8 mouse cellular contexts compared by ENCODE assay signal in the genomic region with DNA sequence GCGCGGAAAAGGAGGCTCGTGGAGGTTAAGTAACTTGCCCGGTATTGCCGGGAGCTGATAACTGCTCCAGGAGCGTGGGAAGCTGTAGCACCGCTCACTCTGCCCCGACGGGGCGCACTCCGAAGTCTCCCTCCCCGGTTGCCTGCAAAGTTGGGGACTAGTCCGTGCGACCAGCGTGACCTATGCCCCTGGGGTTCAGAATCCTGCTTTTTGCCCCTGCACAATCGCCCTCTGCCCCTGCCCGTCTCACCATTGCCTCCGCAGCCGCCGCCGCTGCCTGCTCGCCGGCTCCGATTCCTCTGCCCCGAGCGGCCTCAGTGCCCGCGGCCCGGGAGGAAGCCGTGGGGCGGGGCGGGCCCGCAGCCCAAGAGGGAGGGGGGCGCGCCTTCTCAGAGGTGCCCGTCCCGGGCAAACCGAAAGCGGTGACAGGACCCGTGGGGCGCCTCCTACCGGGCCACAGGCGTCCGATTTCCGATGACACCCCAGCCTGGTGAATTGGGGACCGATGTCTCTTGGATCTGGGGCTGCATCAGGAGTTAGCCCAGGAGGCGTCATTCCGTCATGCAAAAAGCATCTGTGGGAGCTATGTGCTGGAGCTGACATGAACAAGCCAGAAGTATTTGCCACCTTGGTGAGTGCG. TPM values are rescaled to one million over a fixed set of nuclear protein-coding genes. Genes with fewer than 3 reads are reported as not detected.
DNase-seq lines count a peak whose midpoint lies in the region; ATAC-seq and TF ChIP-seq lines count a peak whose summit lies in the region.

A gene (minus strand): TSS at position 338 of the 640 bp plus-strand sequence.

- H3K4me3 ChIP-seq in CH12.LX (replicated peaks in 1 of 3; ENCODE audit: low read depth in 2 of 3, low read length in 2 of 3, poor library complexity in 1 of 3), result peak within 1 kb of the TSS; percentile 54 to 68 (median 67)
- H3K4me3 ChIP-seq in erythroblast, embryonic 14.5 days (replicated peaks), result peak within 1 kb of the TSS; percentile 95
- peak within 1 kb of the TSS; percentile 72 for H3K4me3 ChIP-seq in heart, embryonic 15.5 days

- H3K36me3 ChIP-seq in CH12.LX (replicated peaks in 1 of 2; ENCODE audit: control insufficient read depth in 1 of 2, insufficient read depth in 1 of 2, low read length in 1 of 2), result peaks cover 3 to 14% of the 10 kb centered on the region in 2 experiments
- peaks cover 64% of the 10 kb centered on the region for H3K36me3 ChIP-seq in erythroblast, embryonic 14.5 days (ENCODE audit: control insufficient read depth)
- peaks cover 8% of the 10 kb centered on the region for H3K36me3 ChIP-seq in heart, embryonic 15.5 days

- 1% methylated on average over 46 of the region's 49 CpGs for WGBS in heart, embryonic 15.5 days

- no peak within 1 kb of the TSS for H3K27ac ChIP-seq in CH12.LX (ENCODE audit: insufficient read depth, low read depth)
- peak within 1 kb of the TSS; percentile 87 for H3K27ac ChIP-seq in heart, embryonic 15.5 days

- no peaks in the 10 kb centered on the region for H3K79me2 ChIP-seq in CH12.LX (replicated peaks; ENCODE audit: control insufficient read depth, extremely low read depth, insufficient read depth, poor library complexity, severe bottlenecking)

- peak within 1 kb of the TSS; percentile 46; the same call in 1 of the 2 replicates for H3K9ac ChIP-seq in CH12.LX (ENCODE audit: insufficient read depth, low read depth)
- peak within 1 kb of the TSS; percentile 80 for H3K9ac ChIP-seq in heart, embryonic 15.5 days

- in situ Hi-C loops in CH12.LX (cut with MboI; ENCODE audit: low pct_ligation_motif_present, low pct_unique_long_range_greater_than_20kb, low sequenced_read_pairs), result no loop called here

- no peak for TF ChIP-seq EP300 in CH12.LX (IDR thresholded peaks at IDR 0.05; ENCODE audit: low read length)

- H3K9me3 ChIP-seq in CH12.LX (replicated peaks; ENCODE audit: low read length), result no peaks in the 10 kb centered on the region
- H3K9me3 ChIP-seq in erythroblast, embryonic 14.5 days (ENCODE audit: control insufficient read depth, low read length), result no peaks in the 10 kb centered on the region
- no peaks in the 10 kb centered on the region for H3K9me3 ChIP-seq in heart, embryonic 15.5 days (replicated peaks)

- peak; percentile 19; the same call in 1 of the 2 replicates for TF ChIP-seq POLR2A in CH12.LX (IDR thresholded peaks at IDR 0.05; ENCODE audit: low read depth, low read length)

- peaks cover 10% of the 10 kb centered on the region for H3K27me3 ChIP-seq in CH12.LX (replicated peaks)
- H3K27me3 ChIP-seq in erythroblast, embryonic 14.5 days (ENCODE audit: control insufficient read depth), result no peaks in the 10 kb centered on the region
- no peaks in the 10 kb centered on the region for H3K27me3 ChIP-seq in heart, embryonic 15.5 days

- peak in 1 of 2 experiments; percentile 64; a peak in 2 of 4 replicates for TF ChIP-seq CTCF in CH12.LX (conservative IDR thresholded peaks at IDR 0.05 in 1 of 2, IDR thresholded peaks at IDR 0.05 in 1 of 2; ENCODE audit: low read depth in 2 of 2, low read length in 2 of 2)

- no peak for DNase-seq in CH12.LX (ENCODE audit: extremely low read depth)
- DNase-seq in adrenal gland, adult 8-10 months, result peak; percentile 82
- DNase-seq in kidney, postnatal 10 days, result peak; percentile 91
- peak; percentile 95 for DNase-seq in lung, postnatal 36 days
- DNase-seq in retina, embryonic 14.5 days (ENCODE audit: low spot score), result peak; percentile 66
- DNase-seq in urinary bladder, postnatal 36 days (ENCODE audit: low spot score in 2 of 2), result peak; percentile 80 to 86

- H3K4me1 ChIP-seq in CH12.LX (ENCODE audit: control insufficient read depth in 1 of 2, insufficient read depth in 2 of 2), result peaks cover under 1 to 16% of the 10 kb centered on the region in 2 experiments; a peak in 2 of 4 replicates
- H3K4me1 ChIP-seq in erythroblast, embryonic 14.5 days (ENCODE audit: control insufficient read depth), result peaks cover 86% of the 10 kb centered on the region
- H3K4me1 ChIP-seq in heart, embryonic 15.5 days (replicated peaks), result peaks cover 18% of the 10 kb centered on the region

- peak; percentile 88 for ATAC-seq in heart, embryonic 15.5 days (replicated peaks; ENCODE audit: insufficient number of reproducible peaks, insufficient read depth, low FRiP score, low read depth)

- no peak; the same call in 1 of the 2 replicates for TF ChIP-seq RAD21 in CH12.LX (IDR thresholded peaks at IDR 0.05; ENCODE audit: low read depth, low read length)

- dilution Hi-C loops in CH12.LX (cut with MboI; ENCODE audit: extremely low pct_ligation_motif_present, extremely low pct_unique_long_range_greater_than_20kb, low sequenced_read_pairs), result no loop called here

- H3K4me2 ChIP-seq in CH12.LX (ENCODE audit: insufficient read depth, low read depth, poor library complexity, severe bottlenecking), result peak within 1 kb of the TSS; percentile 33
- H3K4me2 ChIP-seq in heart, embryonic 15.5 days, result peak within 1 kb of the TSS; percentile 79

TF ChIP-seq in CH12.LX, 34 proteins besides CTCF, POLR2A, EP300 and RAD21:
- TF ChIP-seq SMC3 (IDR thresholded peaks at IDR 0.05; ENCODE audit: low read depth, low read length) (0 out of 2 replicates have a peak, but pooled peaks have one; percentile 13), TCF12 (IDR thresholded peaks at IDR 0.05; ENCODE audit: low read depth, low read length) (peak; percentile 38; the same call in 1 of the 2 replicates), MAZ (IDR thresholded peaks at IDR 0.05; ENCODE audit: low read depth, low read length) (peak; percentile 63; the same call in 1 of the 2 replicates), USF2 (conservative IDR thresholded peaks at IDR 0.05; ENCODE audit: low read depth, low read length) (no peak), IRF4 (IDR thresholded peaks at IDR 0.05; ENCODE audit: low read depth, low read length) (peak; percentile 48; the same call in 1 of the 2 replicates), MAX (IDR thresholded peaks at IDR 0.05; ENCODE audit: low read length) (no peak), UBTF (IDR thresholded peaks at IDR 0.05; ENCODE audit: low read depth, low read length) (peak; percentile 75; the same call in 1 of the 2 replicates)

RNA-seq across cellular contexts. Expression of the gene that starts here (rescaled TPM):
- total RNA-seq in CH12.LX (2012; rRNA removed) (1.5 and 2.5 TPM in 2 replicates), CH12.LX (2014; rRNA removed) (0.50 and 0.59 TPM in 2 replicates)
- 0.90 and 2.2 TPM in 2 replicates for polyA plus RNA-seq in CH12.LX (2012; ENCODE audit: insufficient read length, low read depth)
- 10 to 100 TPM; 37.2 to 56.4 (median 40.4) TPM for total RNA-seq in adrenal gland, adult 8-10 months (2022)
- polyA plus RNA-seq in erythroblast, embryonic 14.5 days (2012), result 6.0 and 6.1 TPM in 2 replicates
- polyA plus RNA-seq in heart, embryonic 15.5 days (2015; fragmentation: Nextera tagmentation; extraction: Ambion mirVana), result 43.2 and 46.1 TPM in 2 replicates

Comparison
In these comparisons a context has a peak if more than half of its experiments do, and no peak if none do; other contexts are left out.
1. RNA of the gene that starts here (total RNA-seq): 37.2 to 56.4 TPM in adrenal gland, adult 8-10 months; 0.50 to 2.5 TPM in CH12.LX; every median in the first group is over 10 times any median in the second.
2. Peak in every context shown above with its lines, with median percentiles within 50 percentile points of each other: H3K4me3 ChIP-seq.